Mouse (Mus musculus) frontal cortex, postnatal 10 days (tissue): ENCODE results near the gene Ap5s1.

Source experiments
- DNase-seq, 2 experiments: peaks; one replicate each; pipeline ENCODE4 v3.0.0; 2022; ENCODE audit warnings: low spot score in 2 of 2, mixed read lengths in 1 of 2

Gene Ap5s1

GRCm38 (mm10) chr2:131186771-131187601 is 19.9 kb upstream of the Ap5s1 start, which contains the start of the genes Cdc25b and Spef1:
TSS of gene Cdc25b (plus strand) at chr2:131186949.
TSS of gene Spef1 (minus strand) at chr2:131187282.
- DNase-seq: peak; percentile 63 to 74

- DNase-seq: no peak
Measured at GRCm38 (mm10) chr2:131187602-131187922, 19.3 kb upstream of the Ap5s1 start.

- DNase-seq: no peak
Measured at GRCm38 (mm10) chr2:131188311-131188710, 18.6 kb upstream of the Ap5s1 start.

- DNase-seq: no peak
Measured at GRCm38 (mm10) chr2:131189521-131190309, 17.2 kb upstream of the Ap5s1 start.

GRCm38 (mm10) chr2:131190344-131191004 is 16.4 kb upstream of the Ap5s1 start:
- no peak for DNase-seq

GRCm38 (mm10) chr2:131191005-131191390 is 15.9 kb upstream of the Ap5s1 start:
- DNase-seq: no peak

GRCm38 (mm10) chr2:131196606-131197316 is 10.1 kb upstream of the Ap5s1 start:
- no peak for DNase-seq

- DNase-seq: no peak
Measured at GRCm38 (mm10) chr2:131200710-131201109, 6.2 kb upstream of the Ap5s1 start.

GRCm38 (mm10) chr2:131201262-131201661 is 5.6 kb upstream of the Ap5s1 start:
- no peak for DNase-seq

GRCm38 (mm10) chr2:131203816-131204409 is 3.0 kb upstream of the Ap5s1 start:
- no peak for DNase-seq

- peak; percentile 75 to 85 for DNase-seq
Measured at GRCm38 (mm10) chr2:131204410-131204981, 2.4 kb upstream of the Ap5s1 start.

- DNase-seq: no peak
Measured at GRCm38 (mm10) chr2:131205521-131206182, 1.2 kb upstream of the Ap5s1 start.

GRCm38 (mm10) chr2:131208356-131208755 is 1.5 kb downstream of the Ap5s1 start:
- DNase-seq: no peak

GRCm38 (mm10) chr2:131209125-131209795 is 2.4 kb downstream of the Ap5s1 start:
- DNase-seq: no peak

GRCm38 (mm10) chr2:131209969-131210792 is 3.3 kb downstream of the Ap5s1 start:
- DNase-seq: peak; percentile 91 to 95

GRCm38 (mm10) chr2:131211026-131211615 is 4.2 kb downstream of the Ap5s1 start:
- no peak for DNase-seq

GRCm38 (mm10) chr2:131213773-131214172 is 6.9 kb downstream of the Ap5s1 start:
- no peak for DNase-seq
